Mouse (Mus musculus) CD4-positive, CD25-positive, alpha-beta regulatory T cell, adult 4 months (primary cell): ENCODE data around the gene A630001G21Rik. TPM values are rescaled to one million over a fixed set of nuclear protein-coding genes. Genes with fewer than 3 reads are reported as not detected.
A peak's percentile ranks its signal among the peaks of the same experiment; 100 is the strongest.
"Not testable (repeated sequence)": the region's sequence is repeated elsewhere in the genome, so short reads cannot be mapped to it uniquely, and the experiment has no call there.

Source experiments
- ATAC-seq: one replicate; pipeline ENCODE4 v1.8.0; 2017
- polyA plus RNA-seq, 2 experiments: library from polyadenylated mRNA; unstranded; fragments of 100-300 nt; shearing (Covaris generic); gene quantifications; one replicate each; pipeline ENCODE4 v1.2.1; 2017

Gene A630001G21Rik
- 10 to 100 TPM; 43.4 to 55.8 TPM for polyA plus RNA-seq

- ATAC-seq = peak; percentile 90
Measured at GRCm38 (mm10) chr1:85778436-85778835, at the start of gene A630001G21Rik. TSS of gene A630001G21Rik (minus strand) at chr1:85778643.

- ATAC-seq = no peak
Measured at GRCm38 (mm10) chr1:85827166-85827565, 48.7 kb upstream of the A630001G21Rik start.

- no peak for ATAC-seq
Measured at GRCm38 (mm10) chr1:85824905-85825304, 46.5 kb upstream of the A630001G21Rik start.

GRCm38 (mm10) chr1:85822239-85822638, 43.8 kb upstream of the A630001G21Rik start:
- ATAC-seq = no peak

- no peak for ATAC-seq
Measured at GRCm38 (mm10) chr1:85819695-85820094, 41.3 kb upstream of the A630001G21Rik start.

- ATAC-seq = no peak
Measured at GRCm38 (mm10) chr1:85818121-85818520, 39.7 kb upstream of the A630001G21Rik start.

- not testable (repeated sequence) for ATAC-seq
Measured at GRCm38 (mm10) chr1:85814213-85814612, 35.8 kb upstream of the A630001G21Rik start.

GRCm38 (mm10) chr1:85810787-85811186, 32.3 kb upstream of the A630001G21Rik start:
- ATAC-seq = no peak

- no peak for ATAC-seq
Measured at GRCm38 (mm10) chr1:85810343-85810742, 31.9 kb upstream of the A630001G21Rik start.

GRCm38 (mm10) chr1:85809256-85809655, 30.8 kb upstream of the A630001G21Rik start:
- no peak for ATAC-seq

GRCm38 (mm10) chr1:85804551-85804950, 26.1 kb upstream of the A630001G21Rik start:
- no peak for ATAC-seq

- no peak for ATAC-seq
Measured at GRCm38 (mm10) chr1:85802517-85802916, 24.1 kb upstream of the A630001G21Rik start.

GRCm38 (mm10) chr1:85799776-85800175, 21.3 kb upstream of the A630001G21Rik start:
- ATAC-seq = no peak

GRCm38 (mm10) chr1:85795196-85795595, 16.8 kb upstream of the A630001G21Rik start:
- no peak for ATAC-seq

GRCm38 (mm10) chr1:85794106-85794771, 15.8 kb upstream of the A630001G21Rik start:
- peak; percentile 60 for ATAC-seq

- peak; percentile 74 for ATAC-seq
Measured at GRCm38 (mm10) chr1:85793208-85794105, 15.0 kb upstream of the A630001G21Rik start, which contains the start of gene Cab39. TSS of gene Cab39 (plus strand) at chr1:85793441.

GRCm38 (mm10) chr1:85791476-85791875, 13.0 kb upstream of the A630001G21Rik start:
- no peak for ATAC-seq

GRCm38 (mm10) chr1:85790565-85790964, 12.1 kb upstream of the A630001G21Rik start:
- ATAC-seq = no peak

- ATAC-seq = no peak
Measured at GRCm38 (mm10) chr1:85779428-85780180, 1.2 kb upstream of the A630001G21Rik start.

GRCm38 (mm10) chr1:85779012-85779411, 569 bp upstream of the A630001G21Rik start:
- ATAC-seq = no peak

- no peak for ATAC-seq
Measured at GRCm38 (mm10) chr1:85776154-85776553, 2.3 kb downstream of the A630001G21Rik start.

- no peak for ATAC-seq
Measured at GRCm38 (mm10) chr1:85775136-85775535, 3.3 kb downstream of the A630001G21Rik start.

- ATAC-seq = no peak
Measured at GRCm38 (mm10) chr1:85771976-85772375, 6.5 kb downstream of the A630001G21Rik start.
